Comparison of ENCODE assay signal across 8 mouse cellular contexts in the genomic region with DNA sequence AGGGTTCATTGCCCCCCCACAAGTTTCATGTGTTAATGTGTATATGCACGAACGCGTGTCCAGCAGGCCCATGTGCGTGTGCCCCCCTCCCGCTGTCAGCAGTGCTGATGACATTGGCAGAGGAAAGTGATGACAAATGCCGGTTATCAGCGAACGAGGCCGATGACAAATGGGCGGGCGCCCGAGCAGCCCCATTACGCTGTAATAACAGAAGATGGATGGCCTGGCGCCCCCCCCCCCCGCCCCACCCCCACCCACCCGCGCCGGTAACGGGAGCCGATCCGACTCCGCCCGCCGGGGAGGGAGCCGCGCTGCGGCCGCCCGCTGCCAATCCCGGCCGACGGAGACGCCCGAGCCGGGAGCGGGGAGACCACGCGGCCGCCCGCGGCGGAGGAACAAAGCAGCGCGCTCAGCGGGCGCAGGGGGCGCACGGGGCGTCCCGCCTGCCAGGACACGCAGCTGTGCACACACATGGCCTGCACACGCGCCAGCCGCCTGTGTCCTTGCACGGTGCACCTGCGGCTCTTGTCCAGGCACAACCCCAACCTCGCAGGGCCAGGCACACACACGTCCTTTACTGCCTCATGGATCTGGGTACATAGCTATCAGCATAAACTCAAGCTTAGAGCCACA. TPM values are rescaled to one million over a fixed set of nuclear protein-coding genes. Genes with fewer than 3 reads are reported as not detected.
DNase-seq lines count a peak whose midpoint lies in the region; ATAC-seq and TF ChIP-seq lines count a peak whose summit lies in the region.

No protein-coding gene starts in this region.

- H3K27ac ChIP-seq in heart, embryonic 12.5 days (ENCODE audit: poor library complexity, severe bottlenecking): no peak overlapping the region
- peak overlapping the region; percentile 78 for H3K27ac ChIP-seq in limb, embryonic 10.5 days
- H3K27ac ChIP-seq in thymus, adult 2 months (ENCODE audit: control insufficient read depth, insufficient read depth, low read length): no peak overlapping the region

- intact Hi-C loops in heart, postnatal 14 days (cut with DNase I): loop anchor here (5.0 kb wide), 3 partner anchors 54 to 234 kb away; no protein-coding TSS in a partner anchor

- H3K9me3 ChIP-seq in heart, embryonic 12.5 days (replicated peaks): no peaks in the 10 kb centered on the region
- no peaks in the 10 kb centered on the region for H3K9me3 ChIP-seq in limb, embryonic 10.5 days (replicated peaks)

- H3K4me3 ChIP-seq in heart, embryonic 12.5 days: peak overlapping the region; percentile 45
- peak overlapping the region; percentile 56 for H3K4me3 ChIP-seq in limb, embryonic 10.5 days
- H3K4me3 ChIP-seq in thymus, adult 2 months (ENCODE audit: control insufficient read depth, insufficient read depth, low read length): peak overlapping the region; percentile 27

- no peaks in the 10 kb centered on the region for H3K36me3 ChIP-seq in heart, embryonic 12.5 days
- H3K36me3 ChIP-seq in limb, embryonic 10.5 days: no peaks in the 10 kb centered on the region
- no peaks in the 10 kb centered on the region for H3K36me3 ChIP-seq in thymus, adult 2 months (ENCODE audit: control insufficient read depth, insufficient read depth, low read length)

- no peak for DNase-seq in heart, adult 11 months
- DNase-seq in MEL-GATA-1-ER (ENCODE audit: extremely low read depth, low read depth): peak; percentile 61
- peak; percentile 86 for DNase-seq in embryo, embryonic 11 days
- peak; percentile 53 to 59 for DNase-seq in heart, postnatal 14 days
- peak; percentile 81 for DNase-seq in limb, embryonic 10.5 days (ENCODE audit: low spot score)
- DNase-seq in naive thymus-derived CD4-positive, alpha-beta T cell, adult 2 months (ENCODE audit: low read depth): peak; percentile 39
- DNase-seq in thymus, adult 2 months: peak; percentile 68

- no peak for TF ChIP-seq POLR2A in thymus, adult 2 months (IDR thresholded peaks at IDR 0.05; ENCODE audit: control insufficient read depth, extremely low read depth, insufficient read depth, low read length, poor library complexity)

- H3K27me3 ChIP-seq in heart, embryonic 12.5 days (replicated peaks): peaks cover 90% of the 10 kb centered on the region
- H3K27me3 ChIP-seq in limb, embryonic 10.5 days (ENCODE audit: low read depth, poor library complexity, severe bottlenecking): peaks cover 100% of the 10 kb centered on the region
- no peaks in the 10 kb centered on the region for H3K27me3 ChIP-seq in thymus, adult 2 months (ENCODE audit: control insufficient read depth, insufficient read depth, low read length)

- H3K4me2 ChIP-seq in heart, embryonic 12.5 days: peak overlapping the region; percentile 80

- WGBS in heart, embryonic 12.5 days: under 1% methylated on average over 41 of the region's 58 CpGs
- WGBS in limb, embryonic 10.5 days: under 1% methylated on average over 30 of the region's 58 CpGs
- 1% methylated on average over 53 of the region's 58 CpGs for WGBS in thymus, adult 2 months

- ATAC-seq in heart, embryonic 12.5 days (ENCODE audit: insufficient number of reproducible peaks, low FRiP score): no peak

- TF ChIP-seq CTCF in thymus, adult 2 months (IDR thresholded peaks at IDR 0.05; ENCODE audit: borderline replicate concordance, control insufficient read depth, extremely low read depth, insufficient read depth, low read length, poor library complexity): peak; percentile 34; the same call in 1 of the 2 replicates

- H3K9ac ChIP-seq in heart, embryonic 12.5 days: peak overlapping the region; percentile 50

- peaks cover 21% of the 10 kb centered on the region for H3K4me1 ChIP-seq in heart, embryonic 12.5 days (replicated peaks)
- peaks cover 42% of the 10 kb centered on the region for H3K4me1 ChIP-seq in limb, embryonic 10.5 days
- peaks cover 31% of the 10 kb centered on the region for H3K4me1 ChIP-seq in thymus, adult 2 months (replicated peaks; ENCODE audit: control insufficient read depth, insufficient read depth, low read length)

RNA-seq across cellular contexts. Expression of gene Poll, which starts 18.8 kb away (rescaled TPM):
- polyA plus RNA-seq in heart, embryonic 12.5 days (2016; fragmentation: Nextera tagmentation; extraction: Ambion mirVana): 15.0 and 15.4 TPM in 2 replicates
- 1 to 10 TPM; 8.6 to 8.7 TPM for total RNA-seq in heart, postnatal 14 days (2021)
- 22.6 and 25.9 TPM in 2 replicates for polyA plus RNA-seq in limb, embryonic 10.5 days (2016; fragmentation: Nextera tagmentation; extraction: Ambion mirVana)
- 6.7 and 6.8 TPM in 2 replicates for polyA plus RNA-seq in thymus, adult 2 months (2012; rRNA removed)

RNA-seq across cellular contexts. Expression of gene Gm17018, which starts 18.9 kb away (rescaled TPM):
- 33.6 and 36.0 TPM in 2 replicates for polyA plus RNA-seq in heart, embryonic 12.5 days (2016; fragmentation: Nextera tagmentation; extraction: Ambion mirVana)
- total RNA-seq in heart, postnatal 14 days (2021): 10 to 100 TPM; 17.1 to 20.0 TPM
- polyA plus RNA-seq in limb, embryonic 10.5 days (2016; fragmentation: Nextera tagmentation; extraction: Ambion mirVana): 43.0 and 43.6 TPM in 2 replicates
- 11.9 and 14.6 TPM in 2 replicates for polyA plus RNA-seq in thymus, adult 2 months (2012; rRNA removed)
